Mouse (Mus musculus) mouse embryonic stem cell (cell line): ENCODE results near the gene Ddn.
"Not testable (repeated sequence)": the region's sequence is repeated elsewhere in the genome, so short reads cannot be mapped to it uniquely, and the experiment has no call there.

Source experiments
- in situ Hi-C, 2 experiments: fragments of 300-500 bp; cut with MboI; formaldehyde crosslinking; loops; 1 replicate in 1 of 2; 3 replicates in 1 of 2; pipeline ENCODE4 v1.14.3; 2019 to 2020; ENCODE audit warnings: low sequenced_read_pairs in 2 of 2, low pct_unique_long_range_greater_than_20kb in 1 of 2, mixed read lengths in 1 of 2; ENCODE audit not compliant: unreplicated experiment in 1 of 2

The Ddn gene

DNA sequence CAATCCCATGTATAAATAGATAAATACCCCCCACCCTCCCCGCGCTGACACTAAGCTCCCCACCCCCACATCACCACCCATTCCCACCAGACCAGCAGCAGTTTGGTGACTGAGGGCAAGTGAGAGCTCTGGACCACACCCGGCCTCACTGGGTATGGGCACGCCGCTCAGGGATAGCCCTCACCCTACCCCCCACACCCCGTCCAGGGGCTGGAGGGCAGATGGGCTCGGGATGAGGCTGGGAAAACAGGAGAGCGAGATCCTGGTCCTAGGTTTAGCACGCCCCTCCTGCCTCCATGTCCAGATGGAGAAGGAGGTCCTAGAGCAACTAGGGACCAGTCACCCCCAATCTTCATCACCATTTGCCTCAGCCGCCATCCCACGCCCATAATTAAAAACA is 24.0 kb upstream of the Ddn start:
- in situ Hi-C loops = no loop called here

DNA sequence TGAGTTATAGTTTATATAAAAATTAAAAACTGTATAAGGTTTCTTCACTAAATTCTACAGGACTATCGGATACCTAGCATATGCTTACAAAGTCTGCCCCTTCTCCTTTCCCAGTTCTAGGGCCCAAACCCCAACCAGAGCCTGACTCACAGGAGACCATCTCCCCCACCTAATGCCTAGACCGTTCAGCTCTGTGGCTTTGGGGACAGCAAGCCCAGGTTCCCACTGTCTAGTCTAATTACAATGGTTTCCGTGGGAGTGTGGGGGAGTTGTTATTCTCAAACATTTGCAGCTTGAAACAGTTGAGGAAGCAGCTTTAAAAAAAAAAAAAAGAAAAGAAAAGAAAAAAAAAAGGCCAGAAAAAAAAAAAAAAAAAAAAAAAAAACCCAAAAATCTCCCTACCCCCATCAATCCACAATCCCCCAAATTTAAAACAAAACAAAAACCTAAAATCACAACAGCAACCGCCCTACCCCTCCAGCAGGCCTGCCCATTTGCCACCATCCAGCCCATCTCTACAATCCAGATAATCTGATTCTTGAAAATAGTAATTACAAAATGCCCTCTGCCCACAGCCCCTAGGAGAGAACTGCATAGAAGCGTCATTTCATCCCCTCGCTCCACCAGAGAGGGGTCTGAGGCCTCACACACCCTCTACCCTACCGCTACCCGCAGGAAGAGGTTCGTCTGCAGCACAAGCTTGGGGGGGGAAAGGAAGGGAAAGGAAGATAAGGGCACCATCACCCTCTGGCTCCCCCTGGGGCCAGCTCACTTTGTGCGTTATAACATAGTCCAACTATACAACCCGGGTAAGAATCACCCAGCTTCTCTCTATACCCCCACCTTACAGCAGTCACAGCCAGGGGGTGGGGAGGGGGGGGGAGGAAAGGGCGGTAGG is 23.1 kb upstream of the Ddn start:
- in situ Hi-C loops = no loop called here

DNA sequence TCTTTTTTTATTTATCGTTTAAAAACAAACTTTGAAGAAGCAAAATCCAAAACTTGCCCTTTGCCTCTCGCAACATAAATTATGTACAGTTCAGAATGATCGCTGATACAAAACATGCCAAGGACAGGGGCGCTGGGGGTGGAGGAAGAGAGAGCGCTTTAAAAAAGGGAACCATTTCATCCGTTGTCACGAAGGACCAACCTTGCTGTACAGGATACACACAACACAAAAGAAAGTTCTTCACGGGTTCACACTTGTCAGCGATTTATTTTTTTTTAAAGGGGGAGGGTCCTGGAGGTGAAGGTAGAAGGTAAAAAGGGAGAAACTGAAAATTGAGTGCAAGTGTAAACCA is 22.4 kb upstream of the Ddn start:
- in situ Hi-C loops = no loop called here

DNA sequence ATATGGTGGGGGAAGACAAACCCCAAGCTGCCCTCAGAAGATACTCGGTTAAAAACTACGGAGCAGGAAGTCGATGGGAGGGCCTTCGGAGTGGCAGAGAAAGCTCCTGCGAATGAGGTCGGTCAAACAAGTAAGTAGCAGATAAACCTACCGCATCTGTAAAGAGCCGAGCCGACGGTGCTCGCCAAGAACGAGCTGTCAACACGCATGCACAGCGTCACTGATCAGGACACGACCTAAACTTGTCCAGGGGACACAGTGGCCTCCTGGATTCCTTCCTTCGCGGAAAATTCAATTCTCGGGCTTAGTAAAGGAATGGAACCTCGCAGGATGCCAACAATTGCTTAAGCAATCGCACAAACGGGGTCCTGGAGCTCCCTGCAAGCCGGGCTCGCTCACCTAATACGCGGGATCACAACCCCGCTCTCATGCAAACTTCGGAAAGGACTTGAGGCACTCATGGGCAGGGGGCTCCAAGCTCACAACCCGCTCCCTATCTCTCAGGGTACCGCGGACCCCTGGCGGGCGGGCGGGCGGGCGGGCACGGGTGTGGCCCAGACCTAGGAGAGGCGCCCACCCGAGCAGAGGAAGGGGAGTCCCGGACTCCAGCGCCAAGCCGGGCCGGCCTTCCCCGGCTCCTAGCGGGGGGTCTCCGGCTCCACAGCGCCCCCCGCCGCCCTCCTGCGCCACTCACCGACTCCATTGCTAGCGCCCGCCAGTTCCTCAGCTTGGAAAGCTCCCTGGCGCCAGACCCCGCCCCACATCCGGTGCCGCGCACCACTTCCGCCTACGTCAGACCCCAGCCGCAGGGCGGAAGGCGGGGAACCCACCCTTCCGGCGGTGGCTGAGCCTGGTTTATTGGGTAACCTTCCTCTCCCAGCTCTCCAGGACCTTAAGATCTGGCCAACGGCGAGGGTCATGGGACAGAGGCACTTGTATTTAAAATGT is 21.7 kb upstream of the Ddn start, which contains the start of gene Prkag1:
Prkag1 (minus strand) TSS at position 786 of the 948 bp plus-strand sequence.
- in situ Hi-C loops = no loop called here

DNA sequence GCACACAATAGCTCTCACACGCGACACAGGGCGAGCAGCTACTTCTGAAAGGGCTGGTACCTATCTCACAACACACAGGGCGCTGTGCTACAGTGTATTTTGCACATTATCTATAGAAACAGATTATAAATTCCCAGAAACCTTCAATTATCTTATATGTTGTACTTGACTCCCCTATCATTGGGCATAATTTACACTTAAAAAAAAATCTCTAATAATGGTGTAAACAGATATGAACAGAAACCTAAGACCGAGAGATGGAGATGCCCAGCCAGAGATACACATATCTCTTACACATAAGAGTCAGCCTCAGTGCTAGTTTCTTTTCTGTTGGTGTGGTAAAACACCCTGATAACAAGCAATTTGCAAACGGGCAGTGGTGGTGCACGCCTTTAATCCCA is 18.3 kb upstream of the Ddn start:
- in situ Hi-C loops = no loop called here

DNA sequence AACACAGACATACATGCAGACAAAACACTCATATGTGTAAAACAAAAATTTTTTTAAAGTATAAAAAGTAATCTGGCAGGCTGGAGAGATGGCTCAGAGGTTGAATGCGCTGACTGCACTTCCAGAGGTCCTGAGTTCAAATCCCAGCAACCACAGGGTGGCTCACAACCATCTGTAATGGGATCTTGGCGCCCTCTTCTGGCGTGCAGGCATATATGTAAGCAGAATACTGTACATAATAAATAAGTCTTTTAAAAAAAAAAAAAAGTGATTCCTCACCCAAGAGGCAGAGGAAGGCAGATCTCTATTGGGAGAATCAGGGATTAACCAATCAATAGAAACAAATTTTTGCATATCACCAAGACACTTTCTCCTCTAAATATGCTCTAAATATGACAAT is 14.1 kb upstream of the Ddn start:
- in situ Hi-C loops = no loop called here

DNA sequence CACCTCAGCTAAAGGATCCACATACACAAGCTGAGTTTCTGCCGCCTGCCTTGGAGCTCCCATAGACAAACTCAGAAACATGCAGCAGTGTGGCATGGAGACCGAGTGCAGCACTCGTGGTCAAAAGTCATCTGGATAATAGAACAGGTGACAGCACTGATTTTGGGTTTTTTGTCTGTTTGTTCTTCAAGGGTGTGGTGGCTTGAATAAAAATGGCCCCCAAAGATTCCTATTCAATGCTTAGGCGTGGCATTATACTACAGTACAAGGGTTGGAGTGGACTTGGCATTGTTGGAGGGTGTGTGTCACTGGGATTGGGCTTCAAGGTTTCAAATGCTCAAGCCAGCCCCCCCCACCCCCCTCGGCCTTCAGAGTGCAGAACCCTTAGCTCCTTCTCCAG is 12.9 kb upstream of the Ddn start:
- in situ Hi-C loops = no loop called here

DNA sequence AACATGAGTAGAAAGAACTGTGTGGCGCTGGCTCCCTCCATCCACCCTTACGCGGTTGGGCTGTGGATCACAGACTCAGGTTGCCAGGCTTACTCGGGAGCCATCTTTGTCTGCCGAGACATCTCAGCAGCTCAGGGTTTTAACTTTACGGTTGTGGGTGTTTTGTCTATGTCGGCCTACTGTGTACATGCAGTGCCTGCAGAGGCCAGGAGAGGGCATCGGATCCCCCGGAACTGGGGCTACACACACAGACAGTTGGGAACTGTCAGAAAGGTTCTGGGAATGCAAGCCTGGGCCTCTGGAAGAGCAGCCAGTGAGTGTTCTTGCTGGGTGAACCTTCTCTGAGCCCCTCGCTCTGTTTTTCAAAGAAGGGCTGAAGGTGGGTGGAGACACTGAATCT is 12.1 kb upstream of the Ddn start:
- in situ Hi-C loops = no loop called here

DNA sequence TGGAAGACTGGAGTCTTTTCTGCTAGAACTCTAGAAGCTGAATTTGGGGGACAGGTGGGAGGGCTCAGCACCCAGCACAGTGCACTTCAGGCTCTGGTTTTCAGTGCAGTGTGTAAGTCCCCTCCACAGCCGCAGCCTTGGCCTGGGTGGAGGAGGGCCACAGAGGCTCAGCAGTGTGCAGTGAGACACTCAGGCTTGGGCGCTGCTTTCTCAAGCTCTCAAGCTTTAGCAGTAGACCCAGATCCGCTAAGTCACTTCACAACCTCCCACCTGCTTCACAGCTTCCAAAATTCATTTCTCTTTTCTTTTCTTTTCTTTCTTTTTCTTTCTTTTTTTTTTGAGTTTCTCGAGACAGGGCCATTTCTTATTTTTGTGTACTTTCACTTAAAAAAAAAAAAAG is 11.6 kb upstream of the Ddn start:
- in situ Hi-C loops = no loop called here

DNA sequence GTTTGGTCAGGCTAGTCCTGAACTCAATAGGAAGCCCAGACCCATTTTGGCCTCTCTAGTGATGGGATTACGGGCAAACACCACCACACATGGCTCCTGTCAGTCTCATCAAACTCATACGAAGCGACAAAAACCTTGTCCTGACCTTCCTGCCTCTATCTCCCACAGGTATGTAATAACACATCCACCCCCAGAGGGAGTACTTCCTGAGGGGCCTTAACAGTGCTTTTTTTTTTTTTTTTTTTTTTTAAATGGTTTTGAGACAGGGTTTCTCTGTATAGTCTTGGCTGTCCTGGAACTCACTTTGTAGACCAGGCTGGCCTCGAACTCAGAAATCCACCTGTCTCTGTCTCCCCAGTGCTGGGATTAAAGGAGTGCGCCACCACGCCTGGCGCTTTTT is 8.9 kb upstream of the Ddn start:
- in situ Hi-C loops = no loop called here

DNA sequence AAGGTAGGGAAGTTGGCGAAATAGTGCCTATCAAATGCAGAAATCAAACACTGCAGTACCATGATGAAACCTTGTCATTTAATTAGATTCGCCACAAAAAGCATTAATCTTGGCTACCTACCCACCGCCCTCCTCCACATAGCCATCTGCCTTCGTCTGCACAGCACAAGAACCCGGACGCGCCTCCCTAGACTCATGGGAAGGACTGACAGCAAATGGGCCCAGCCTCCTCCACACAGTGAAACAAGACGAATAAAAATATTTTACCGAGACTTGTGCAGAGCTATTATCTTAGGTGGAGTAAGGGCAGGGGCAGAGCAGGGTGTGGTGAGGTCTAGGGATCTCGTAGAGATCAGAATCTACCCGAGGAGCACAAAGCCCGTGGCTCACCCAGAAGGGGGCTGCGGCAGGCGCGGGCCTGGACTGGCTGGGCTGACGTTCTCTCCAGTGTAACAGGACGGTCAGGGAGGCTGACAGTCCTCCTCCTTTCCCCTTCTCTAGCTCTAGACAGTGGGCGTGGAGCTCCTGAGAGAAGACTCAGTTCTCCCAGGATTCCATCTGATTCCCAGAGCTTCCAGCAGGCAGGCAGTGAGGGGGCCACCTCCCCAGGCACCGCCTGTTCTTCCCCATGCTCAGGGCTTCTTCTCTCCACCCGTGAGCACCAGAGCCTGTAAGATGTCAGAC is 3.6 kb upstream of the Ddn start:
- in situ Hi-C loops = no loop called here

DNA sequence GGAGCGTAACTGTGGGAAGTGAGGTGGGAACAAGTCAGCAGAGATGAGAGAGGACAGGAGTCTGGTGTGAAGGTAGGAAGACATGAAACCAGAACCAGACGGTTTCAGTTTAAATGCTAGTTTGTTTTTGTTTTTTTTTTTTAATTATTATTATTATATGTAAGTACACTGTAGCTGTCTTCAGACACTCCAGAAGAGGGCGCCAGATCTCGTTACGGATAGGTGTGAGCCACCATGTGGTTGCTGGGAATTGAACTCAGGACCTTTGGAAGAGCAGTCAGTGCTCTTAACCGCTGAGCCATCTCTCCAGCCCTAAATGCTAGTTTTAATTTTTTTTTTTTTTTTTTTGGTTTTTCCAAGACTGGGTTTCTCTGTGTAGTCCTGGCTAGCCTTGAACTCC is 922 bp upstream of the Ddn start:
- in situ Hi-C loops = not testable (repeated sequence)

DNA sequence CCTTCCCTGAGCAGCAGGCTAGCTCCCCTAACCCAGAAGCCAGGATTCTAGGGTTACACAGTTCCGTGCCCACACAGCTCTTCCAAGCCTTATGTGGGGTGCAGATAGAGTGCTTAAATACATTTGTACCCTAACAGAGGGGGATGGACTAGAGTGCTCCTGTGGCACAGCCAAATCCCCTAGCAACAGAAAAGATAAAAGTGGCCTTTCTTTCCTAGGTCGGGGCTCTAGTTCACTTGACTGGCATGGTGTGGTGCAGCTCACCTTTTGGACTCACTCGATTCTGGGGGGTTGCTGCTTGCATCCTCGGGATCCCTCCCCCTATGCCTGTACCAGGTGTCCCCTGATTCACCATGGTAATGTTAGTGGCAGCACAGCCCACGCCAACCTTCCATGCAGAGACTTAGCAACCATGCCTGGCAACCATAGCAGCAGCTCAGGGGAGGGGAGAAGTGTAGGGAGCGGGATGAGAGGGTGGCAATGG is 597 bp downstream of the Ddn start:
- in situ Hi-C loops = no loop called here

DNA sequence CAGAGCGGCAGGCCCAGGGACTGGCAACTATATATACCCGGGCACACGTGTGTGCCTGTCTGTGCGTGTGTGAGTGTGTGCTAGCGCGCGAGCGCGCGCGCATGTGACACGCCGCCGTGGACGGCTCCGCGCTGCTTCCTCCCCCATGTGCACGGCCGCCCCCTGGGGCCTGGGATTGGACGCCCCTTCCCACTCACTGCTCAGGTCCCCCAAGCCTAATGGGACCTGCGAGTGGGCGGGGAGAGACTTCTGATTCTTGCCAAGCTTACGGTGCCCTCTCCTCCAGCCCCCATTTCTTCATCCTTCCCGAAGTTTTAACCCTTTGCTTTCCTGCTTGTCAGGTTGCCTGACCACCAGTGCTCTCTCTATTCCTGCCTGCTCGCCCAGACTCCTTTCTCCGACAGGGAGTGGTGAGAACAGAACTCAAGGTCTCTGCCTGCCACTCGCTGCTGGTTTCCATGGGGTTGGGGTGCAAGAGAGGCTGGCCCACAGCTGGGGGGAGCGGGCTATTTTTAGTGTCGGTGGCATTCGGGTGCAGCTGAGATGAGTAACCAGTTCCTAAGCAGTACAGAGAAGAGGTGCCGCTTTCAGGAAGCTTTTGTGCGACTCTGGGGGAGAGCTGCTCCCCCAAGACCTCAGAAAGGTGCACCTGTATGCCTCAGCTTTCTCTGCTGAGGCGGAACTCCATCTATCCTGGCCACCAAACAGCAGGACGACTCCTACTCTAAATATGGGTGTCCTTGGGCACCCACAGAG is 1.2 kb downstream of the Ddn start:
- in situ Hi-C loops = no loop called here

DNA sequence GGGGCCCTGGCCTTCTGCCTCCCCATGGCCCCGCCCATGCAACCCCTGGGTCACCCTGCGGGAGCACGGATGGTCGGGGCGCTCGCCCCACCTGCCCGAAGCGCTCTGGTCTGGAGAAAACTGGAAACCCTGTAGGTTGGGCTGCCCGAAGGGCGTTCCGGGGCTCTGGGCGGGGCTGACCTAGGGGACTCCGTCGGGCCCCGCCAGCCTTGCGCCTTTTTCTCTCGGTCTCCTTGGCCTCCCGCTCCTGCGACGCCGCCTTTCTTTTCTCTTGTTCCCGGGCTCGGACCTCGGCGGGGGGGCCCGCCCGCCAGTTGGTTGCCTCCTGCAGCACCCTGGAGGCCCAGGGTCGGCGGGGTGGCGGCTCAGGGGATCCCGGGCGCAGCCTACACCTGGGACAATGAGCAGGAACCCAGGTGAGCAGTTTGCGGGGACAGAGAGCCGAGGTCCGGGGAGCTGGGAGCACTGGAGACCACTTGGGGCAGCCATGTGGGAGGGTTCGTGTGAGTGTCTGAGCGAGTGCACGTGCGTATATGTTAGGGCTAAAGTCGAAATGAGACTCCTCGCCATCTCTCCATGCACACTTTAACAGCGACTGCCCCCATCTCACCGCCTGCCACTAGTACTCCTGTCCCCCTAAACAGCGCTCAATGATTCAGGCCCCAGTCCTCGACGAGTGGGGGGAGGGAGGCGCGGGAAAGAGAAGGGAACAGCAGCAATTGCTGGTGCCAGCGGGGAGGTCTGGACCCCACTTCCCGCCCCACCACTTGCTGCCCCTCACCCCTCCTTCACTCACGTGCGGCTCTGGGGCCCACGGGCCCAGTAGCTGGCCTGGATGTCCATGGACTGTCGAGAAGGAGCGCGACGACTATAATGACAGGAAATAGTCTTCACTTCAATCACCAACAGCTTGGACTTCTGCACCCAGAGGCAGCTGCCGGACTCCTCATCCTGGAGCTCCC is 2.2 kb downstream of the Ddn start:
- in situ Hi-C loops = no loop called here

DNA sequence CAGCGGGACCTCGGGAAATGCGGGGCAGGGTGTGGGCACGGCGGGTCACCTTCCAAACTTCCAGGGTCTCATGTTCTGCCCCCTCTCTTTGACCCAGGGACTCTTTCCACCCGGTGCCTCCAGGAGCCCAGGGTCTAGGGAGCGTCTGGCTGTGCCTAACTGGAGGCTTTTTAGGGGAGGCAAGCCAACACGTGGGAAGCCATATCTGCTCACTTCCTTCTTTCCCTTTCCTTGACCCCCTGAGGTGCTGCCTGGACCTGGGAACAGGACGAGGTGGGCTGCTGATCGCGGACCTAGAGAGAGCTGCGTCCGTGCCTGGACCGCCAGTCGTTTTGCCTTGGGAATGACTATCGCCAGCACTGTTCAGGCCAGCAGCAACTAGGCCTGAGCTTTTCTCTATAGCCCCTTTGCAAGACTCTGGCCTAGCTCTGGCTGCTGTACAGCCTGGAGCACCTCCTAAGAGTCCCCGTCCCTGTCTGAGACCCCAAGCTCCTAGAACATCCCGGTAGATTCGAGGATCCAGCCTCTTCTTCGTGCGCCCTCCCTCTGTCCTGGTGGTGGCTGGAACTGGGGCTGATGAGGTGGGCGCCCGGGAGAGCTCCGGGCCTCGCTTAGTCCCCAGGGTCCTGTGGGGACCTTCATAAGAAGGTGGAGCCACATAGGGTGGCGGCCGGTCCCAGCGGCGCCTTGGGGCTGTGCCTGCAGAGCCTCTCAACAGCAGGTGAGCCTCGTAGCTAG is 3.0 kb downstream of the Ddn start:
- in situ Hi-C loops = no loop called here
